Mouse (Mus musculus): ENCODE data around the gene Maml2. TPM values are rescaled to one million over a fixed set of nuclear protein-coding genes. Genes with fewer than 3 reads are reported as not detected.

Maml2 gene
- polyA plus RNA-seq, 1 experiment = 14.1 TPM

- no peak for DNase-seq (ENCODE audit: low spot score)
Measured at GRCm38 (mm10) chr9:13533076-13533707, 235.4 kb downstream of the Maml2 start.

DNA sequence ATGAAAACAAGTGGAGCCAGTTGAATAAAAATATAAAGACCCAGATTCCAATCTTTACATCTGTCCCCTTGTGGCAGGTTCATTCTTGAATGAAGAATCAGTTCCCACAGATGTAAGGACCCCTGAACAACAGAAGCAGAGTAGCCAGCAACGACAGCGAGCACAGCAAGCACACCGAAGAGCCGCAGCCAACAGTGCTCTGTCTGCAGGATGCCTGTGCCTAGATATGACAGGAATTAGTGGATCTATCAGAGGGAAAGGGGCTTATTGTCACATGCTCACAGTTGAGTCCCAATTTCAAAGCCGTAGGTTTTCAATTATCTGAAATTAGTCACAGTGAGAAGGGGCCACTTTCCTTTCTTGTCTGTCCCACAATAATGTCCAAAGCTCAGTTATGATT lies 238.0 kb downstream of the Maml2 start:
- no peak for DNase-seq (ENCODE audit: low spot score)

GRCm38 (mm10) chr9:13536419-13537261 lies 238.9 kb downstream of the Maml2 start:
- DNase-seq (ENCODE audit: low spot score) = no peak

DNA sequence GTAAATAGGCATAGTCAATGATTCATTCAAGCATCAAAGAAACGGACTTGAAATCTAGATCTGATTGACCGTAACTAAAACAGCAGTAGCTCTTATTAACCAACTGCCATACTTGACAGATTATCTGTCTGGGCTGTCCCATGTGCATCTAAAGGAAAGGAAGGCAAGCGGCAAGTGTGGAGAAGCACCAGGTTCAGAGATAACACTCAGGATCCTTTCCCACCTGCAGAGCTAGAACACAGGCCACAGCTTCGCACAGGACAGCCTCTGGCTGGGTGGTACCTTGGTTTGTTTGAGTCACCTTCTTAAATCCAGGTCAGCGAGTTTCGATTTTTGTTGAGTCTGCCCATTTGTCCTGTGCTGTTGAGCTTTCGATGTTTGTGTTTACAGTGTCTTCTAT lies 240.4 kb downstream of the Maml2 start:
- DNase-seq (ENCODE audit: low spot score) = no peak

DNA sequence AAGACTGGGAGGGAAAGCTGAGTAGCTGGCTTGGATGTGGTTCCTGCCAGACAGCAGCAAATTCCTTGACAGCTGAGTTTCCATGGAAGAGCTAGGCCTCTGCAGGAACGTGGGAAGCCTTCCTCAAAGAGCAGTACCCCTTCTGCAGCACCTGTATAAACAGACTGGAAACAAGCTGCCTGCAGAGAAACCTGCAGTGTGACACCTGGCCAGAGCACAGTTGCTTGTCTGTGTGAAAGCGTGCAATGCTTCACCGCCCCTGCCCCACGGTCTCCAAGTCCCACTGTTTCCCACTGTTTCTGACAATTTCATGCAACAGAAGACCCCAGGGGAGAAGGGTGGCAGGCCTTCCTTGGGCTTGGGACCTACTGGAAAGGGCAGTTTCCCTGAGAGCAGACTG lies 241.8 kb downstream of the Maml2 start:
- DNase-seq (ENCODE audit: low spot score) = no peak

GRCm38 (mm10) chr9:13540227-13540626 lies 242.5 kb downstream of the Maml2 start:
- no peak for DNase-seq (ENCODE audit: low spot score)

DNA sequence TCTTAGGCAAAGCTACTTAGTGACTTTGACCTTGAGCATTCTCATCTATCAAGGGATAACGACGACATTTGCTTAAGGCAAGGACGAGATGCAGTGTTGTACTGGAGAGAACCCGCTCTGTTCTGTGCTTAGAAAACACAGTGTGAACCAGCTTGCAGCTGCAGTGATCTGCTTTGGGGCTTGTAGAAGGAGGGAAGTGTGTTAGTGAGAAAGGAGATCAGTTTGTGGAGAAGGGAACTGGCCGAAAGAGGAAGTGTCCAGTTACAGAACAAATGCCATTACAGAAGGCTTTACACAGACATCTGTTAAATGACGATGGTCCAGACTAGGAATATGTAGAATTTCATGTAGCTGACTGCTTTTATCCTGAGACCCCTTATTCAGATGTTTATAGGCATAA lies 243.0 kb downstream of the Maml2 start:
- no peak for DNase-seq (ENCODE audit: low spot score)

GRCm38 (mm10) chr9:13543167-13543566 lies 245.4 kb downstream of the Maml2 start:
- no peak for DNase-seq (ENCODE audit: low spot score)

DNA sequence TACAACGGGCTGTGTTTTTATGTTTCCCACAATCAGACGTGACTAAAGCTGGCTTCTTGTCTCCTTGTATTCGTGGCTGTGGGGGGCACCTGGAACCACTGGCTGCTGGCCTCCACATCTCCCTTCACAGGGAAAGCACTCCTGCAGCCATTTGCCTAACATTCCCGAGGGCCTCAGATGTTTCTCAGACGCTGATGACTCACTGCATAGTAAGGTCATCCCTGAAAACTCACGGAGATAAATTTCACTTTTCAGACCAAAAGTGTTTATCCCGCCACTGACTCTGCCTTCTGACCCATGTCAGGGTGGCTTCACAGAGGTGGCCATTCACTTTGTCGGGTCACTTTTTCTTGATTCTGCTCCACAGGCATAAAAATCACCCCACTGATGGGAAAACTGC lies 246.4 kb downstream of the Maml2 start:
- DNase-seq (ENCODE audit: low spot score) = no peak

DNA sequence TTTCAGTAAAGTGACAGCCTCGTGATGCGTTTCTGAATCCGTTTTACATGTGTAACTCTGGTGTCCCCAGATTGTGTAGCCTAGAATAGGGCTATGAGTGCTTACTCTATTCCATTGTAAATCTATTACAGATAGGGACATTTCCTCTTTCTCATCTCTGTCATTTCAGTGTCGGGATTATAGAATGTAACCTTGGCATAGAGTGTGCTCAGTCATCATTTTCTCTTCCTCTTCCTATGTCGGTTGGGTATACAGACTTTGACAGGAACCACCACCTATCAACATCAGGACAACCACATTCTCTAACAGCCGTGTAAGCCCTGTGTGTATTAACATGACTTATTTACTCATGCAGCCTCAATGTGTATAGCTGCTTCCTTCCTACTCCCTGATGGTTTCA lies 248.0 kb downstream of the Maml2 start:
- DNase-seq (ENCODE audit: low spot score) = no peak

GRCm38 (mm10) chr9:13549911-13550310 lies 252.2 kb downstream of the Maml2 start:
- no peak for DNase-seq (ENCODE audit: low spot score)

- no peak for DNase-seq (ENCODE audit: low spot score)
Measured at GRCm38 (mm10) chr9:13552380-13553052, 254.8 kb downstream of the Maml2 start.

DNA sequence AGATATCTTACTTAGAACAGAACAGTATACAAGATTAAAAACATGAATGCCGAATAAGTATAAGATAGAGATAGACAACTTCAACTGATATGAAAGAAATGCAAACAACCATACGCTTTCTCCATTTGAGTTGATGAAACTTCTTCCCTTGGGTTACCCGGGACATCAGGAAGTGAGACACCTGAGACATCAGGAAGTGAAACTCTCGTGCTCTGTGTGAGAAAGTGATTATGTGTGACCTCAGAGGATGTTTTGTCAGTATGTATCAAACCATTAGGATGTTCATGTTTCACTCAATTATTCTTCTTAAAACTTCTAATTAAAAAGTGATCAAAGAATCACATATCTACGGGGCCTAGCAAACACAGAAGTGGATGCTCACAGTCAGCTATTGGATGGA lies 257.0 kb downstream of the Maml2 start:
- DNase-seq (ENCODE audit: low spot score) = no peak

DNA sequence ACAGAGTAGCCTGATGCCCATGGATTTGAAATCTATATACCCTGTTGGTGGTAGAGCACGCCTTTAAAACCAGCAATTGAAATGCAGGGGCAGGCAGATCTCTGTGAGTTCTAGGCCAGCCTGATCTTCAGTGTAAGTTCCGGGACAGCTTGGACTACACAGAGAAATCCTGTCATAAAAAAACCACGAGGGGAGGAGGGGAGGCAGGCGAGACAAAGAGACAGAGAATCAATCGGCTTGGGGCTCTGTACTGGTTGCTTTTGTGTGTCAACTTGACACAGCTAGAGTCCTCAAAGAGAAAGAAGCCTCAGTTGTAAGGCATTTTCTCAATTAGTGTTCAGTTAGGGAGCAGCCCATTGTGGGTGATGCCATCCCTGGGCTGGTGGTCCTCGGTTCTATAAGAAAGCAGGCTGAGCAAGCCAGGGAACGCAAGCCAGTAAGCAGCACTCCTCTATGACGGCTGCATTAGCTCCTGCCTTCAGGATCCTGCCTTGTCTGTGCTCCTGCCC lies 258.3 kb downstream of the Maml2 start:
- no peak for DNase-seq (ENCODE audit: low spot score)

- no peak for DNase-seq (ENCODE audit: low spot score)
Measured at GRCm38 (mm10) chr9:13556696-13557095, 258.9 kb downstream of the Maml2 start.

- DNase-seq (ENCODE audit: low spot score) = no peak
Measured at GRCm38 (mm10) chr9:13558811-13559372, 261.1 kb downstream of the Maml2 start.

DNA sequence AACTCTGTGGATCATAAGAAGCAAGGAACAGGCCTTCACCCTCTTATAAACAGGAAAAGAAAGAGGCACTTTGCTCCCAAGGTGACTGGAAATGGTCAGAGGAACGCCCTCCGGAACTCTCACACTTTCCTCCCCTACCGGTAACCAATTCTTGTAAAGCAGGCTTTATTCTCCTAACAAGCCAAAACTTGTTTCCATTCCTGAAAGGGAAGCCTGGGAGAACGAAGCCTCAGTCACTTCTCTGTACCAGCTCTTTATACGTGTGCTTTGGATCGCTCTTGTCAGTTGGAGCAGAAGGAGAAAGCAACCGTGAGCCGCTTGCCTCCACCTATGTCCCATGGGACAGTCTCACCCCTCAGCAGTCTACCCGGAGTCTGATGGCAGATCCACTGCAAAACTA lies 262.9 kb downstream of the Maml2 start:
- DNase-seq (ENCODE audit: low spot score) = no peak

DNA sequence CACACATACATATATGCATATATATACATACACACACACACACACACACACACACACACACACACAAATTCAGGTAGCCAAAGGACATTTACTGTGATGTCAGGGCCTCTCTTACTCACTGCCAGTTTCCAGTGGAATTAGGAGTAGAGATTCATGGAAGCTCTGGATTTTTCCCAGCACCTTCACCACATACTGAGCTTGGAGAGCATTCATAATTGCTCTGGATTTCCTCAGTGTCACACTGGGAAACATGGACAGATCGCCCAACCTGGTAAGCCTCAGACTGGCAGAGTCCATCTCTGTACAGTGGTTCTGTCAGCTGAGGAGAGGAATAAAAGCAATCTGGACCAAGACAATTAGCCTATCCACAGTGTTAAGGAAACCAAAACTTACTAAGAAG lies 263.6 kb downstream of the Maml2 start:
- DNase-seq (ENCODE audit: low spot score) = no peak

DNA sequence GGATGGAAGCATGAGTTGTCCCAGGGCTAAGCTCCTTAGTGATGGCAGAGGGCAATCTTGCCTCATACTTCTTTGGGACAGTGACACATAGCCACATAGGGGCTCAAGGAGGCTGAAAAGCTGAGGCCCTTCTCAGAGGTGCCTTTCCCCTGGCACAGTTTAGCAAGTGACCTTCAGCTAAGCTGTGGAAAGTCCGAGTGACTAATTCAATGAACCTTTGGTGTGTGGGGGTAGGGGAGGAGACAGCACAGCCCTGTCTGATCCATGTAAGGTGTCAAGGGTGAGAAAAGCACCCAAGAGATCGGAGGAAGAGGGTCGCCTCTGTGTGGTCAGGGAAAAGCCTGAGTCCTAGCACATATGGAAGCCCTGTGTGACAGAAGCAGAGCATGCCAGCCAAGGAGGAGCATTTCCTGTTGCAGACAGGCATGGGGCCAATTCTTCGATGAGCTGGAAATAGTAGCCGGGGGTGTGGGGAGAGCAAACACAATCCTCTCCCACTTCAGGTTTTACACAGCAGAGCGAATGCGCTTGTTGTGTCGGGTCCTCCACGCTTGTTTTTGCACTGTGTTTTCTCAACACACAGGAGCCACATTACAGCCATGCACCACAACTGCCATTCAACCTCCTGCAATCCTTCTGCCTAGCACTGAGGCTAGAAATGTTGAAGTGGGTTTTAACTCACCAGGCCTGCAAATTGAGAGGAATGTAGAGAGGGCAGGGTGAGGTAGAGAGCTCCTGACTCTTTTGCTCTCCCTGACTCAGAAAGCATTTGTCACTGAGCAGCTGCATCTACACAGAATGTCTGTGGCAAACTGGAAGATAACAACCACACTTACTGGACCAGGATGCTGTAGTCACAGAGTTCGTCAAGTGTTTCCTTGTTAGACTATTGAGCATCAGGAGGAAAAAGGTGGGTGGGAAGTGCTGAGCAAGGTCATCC lies 266.0 kb downstream of the Maml2 start:
- no peak for DNase-seq (ENCODE audit: low spot score)

GRCm38 (mm10) chr9:13565343-13566019 lies 267.7 kb downstream of the Maml2 start:
- no peak for DNase-seq (ENCODE audit: low spot score)
